Mouse (Mus musculus) heart, embryonic 15.5 days (tissue): ENCODE measurements around the gene Telo2. TPM values are rescaled to one million over a fixed set of nuclear protein-coding genes. Genes with fewer than 3 reads are reported as not detected.

Source experiments
- ATAC-seq: fragments of 200-750 bp; cut with Nextera tagmentation; replicated peaks from 2 replicates; pipeline ENCODE4 v1.8.0; 2017; ENCODE audit warnings: low read depth, moderate TSS enrichment; ENCODE audit not compliant: insufficient number of reproducible peaks, insufficient read depth, low FRiP score
- H3K27ac ChIP-seq: fragments of 300-500 bp; sonication (generic); 2 replicates; pipeline ENCODE4 v1.5.1; 2015; ENCODE audit warnings: mild to moderate bottlenecking, inconsistent platforms
- H3K27me3 ChIP-seq: fragments of 300-500 bp; sonication (generic); 2 replicates; pipeline ENCODE4 v1.6.1; 2015; ENCODE audit warnings: inconsistent platforms
- H3K36me3 ChIP-seq: fragments of 300-500 bp; sonication (generic); 2 replicates; pipeline ENCODE4 v1.6.1; 2015; ENCODE audit warnings: mild to moderate bottlenecking, inconsistent platforms
- H3K4me1 ChIP-seq: fragments of 300-500 bp; sonication (generic); replicated peaks from 2 replicates; pipeline ENCODE4 v1.6.1; 2015; ENCODE audit warnings: inconsistent platforms
- H3K4me2 ChIP-seq: fragments of 300-500 bp; sonication (generic); 2 replicates; pipeline ENCODE4 v1.6.1; 2015; ENCODE audit warnings: inconsistent platforms, mild to moderate bottlenecking, moderate library complexity
- H3K4me3 ChIP-seq: fragments of 300-500 bp; sonication (generic); 2 replicates; pipeline ENCODE4 v1.5.1; 2015; ENCODE audit warnings: mild to moderate bottlenecking, inconsistent platforms
- H3K9ac ChIP-seq: fragments of 300-500 bp; sonication (generic); 2 replicates; pipeline ENCODE4 v1.6.1; 2015; ENCODE audit warnings: mild to moderate bottlenecking, inconsistent platforms
- H3K9me3 ChIP-seq: fragments of 300-500 bp; sonication (generic); replicated peaks from 2 replicates; pipeline ENCODE4 v1.6.1; 2016; ENCODE audit warnings: inconsistent platforms
- WGBS: fragments of 180-500 bp; shearing (Covaris S2); methylation state at CpG from one replicate; pipeline ENCODE4 v1.1.7; 2015; ENCODE audit warnings: mixed read lengths; 5-methylcytosine and 5-hydroxymethylcytosine counted together
- polyA plus RNA-seq: library from polyadenylated mRNA; unstranded; fragments of >200 nt; fragmentation: Nextera tagmentation; extraction: Ambion mirVana; gene quantifications from 2 replicates; pipeline ENCODE4 v1.2.1, GENCODE M21; 2015

Telo2 gene
- polyA plus RNA-seq, result 22.9 and 33.6 TPM in 2 replicates

DNA sequence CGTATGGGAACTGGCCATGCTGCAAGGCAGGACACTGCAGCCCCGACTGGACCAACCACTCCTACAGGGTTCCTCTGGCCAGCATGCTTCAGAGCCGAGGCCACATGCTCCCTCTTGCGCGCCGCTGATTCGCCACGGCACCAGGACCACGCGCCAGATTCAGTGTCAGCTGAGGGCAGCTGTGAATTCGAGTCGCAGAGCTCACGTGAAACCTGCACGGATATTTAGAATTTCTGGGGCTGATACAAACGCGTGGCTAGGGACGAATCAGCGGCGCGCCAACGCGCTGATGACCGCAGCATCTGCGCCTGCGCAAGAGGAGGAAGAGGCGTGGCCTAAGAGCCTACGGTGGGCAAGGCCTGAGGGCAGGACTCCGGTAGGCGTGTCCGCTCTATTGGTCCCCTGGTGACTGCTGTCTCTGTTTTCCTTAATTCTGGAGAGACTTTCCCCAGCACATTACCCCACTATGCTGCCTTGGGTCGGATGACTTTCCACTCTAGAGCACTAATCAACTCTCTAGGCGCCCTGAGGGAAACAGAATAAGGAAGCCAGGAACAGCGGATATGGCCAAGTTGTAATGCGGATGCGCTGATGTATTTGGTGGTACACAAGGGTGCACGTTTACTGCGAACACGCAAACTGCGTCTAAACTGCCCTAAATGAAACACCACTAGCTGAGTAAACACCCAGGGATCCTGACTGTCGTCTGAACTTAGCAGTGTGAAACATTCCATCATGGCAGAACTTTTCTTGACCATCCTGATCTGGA is at the start of gene Telo2:
Telo2 (minus strand) TSS at position 304 of the 769 bp plus-strand sequence.
- Histone ChIP-seq H3K9me3 (no peaks in the 10 kb centered on the region), H3K4me3 (peak within 1 kb of the TSS; percentile 66), H3K27ac (peak within 1 kb of the TSS; percentile 88), H3K4me2 (peak within 1 kb of the TSS; percentile 97), H3K9ac (peak within 1 kb of the TSS; percentile 76), H3K27me3 (no peaks in the 10 kb centered on the region), H3K36me3 (0 out of 2 replicates have a peak, but pooled peaks cover 4% of the 10 kb centered on the region), H3K4me1 (peaks cover 30% of the 10 kb centered on the region)
- 5% methylated on average over 40 of the region's 40 CpGs for WGBS
- ATAC-seq, result peak; percentile 90

DNA sequence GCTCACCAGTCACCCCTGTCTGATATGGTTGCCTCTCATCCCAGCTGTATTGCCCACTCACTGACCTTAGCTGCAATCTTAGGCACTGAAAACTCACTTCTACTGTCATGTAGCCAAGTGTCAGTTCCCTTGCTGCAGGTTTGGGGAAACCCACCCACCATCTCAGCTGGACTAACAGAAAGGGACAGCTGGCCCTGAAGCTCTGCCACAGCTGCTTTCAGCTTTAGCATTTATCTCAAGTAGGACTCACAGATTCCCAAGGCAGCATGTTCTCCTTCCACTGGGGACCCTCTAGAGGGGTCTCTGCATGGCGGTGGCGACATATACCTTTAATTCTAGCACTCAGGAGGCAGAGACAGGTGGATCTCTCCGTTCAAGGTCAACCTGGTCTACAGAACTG is 49.0 kb upstream of the Telo2 start:
- Histone ChIP-seq H3K4me1 (no peaks in the 10 kb centered on the region), H3K27me3 (no peaks in the 10 kb centered on the region), H3K27ac (no peak overlapping the region), H3K4me2 (no peak overlapping the region), H3K4me3 (no peak overlapping the region), H3K36me3 (peaks cover 8% of the 10 kb centered on the region; the same call in 1 of the 2 replicates), H3K9me3 (no peaks in the 10 kb centered on the region), H3K9ac (no peak overlapping the region)
- WGBS, result 88% methylated on average over 3 of the region's 3 CpGs
- ATAC-seq, result no peak

DNA sequence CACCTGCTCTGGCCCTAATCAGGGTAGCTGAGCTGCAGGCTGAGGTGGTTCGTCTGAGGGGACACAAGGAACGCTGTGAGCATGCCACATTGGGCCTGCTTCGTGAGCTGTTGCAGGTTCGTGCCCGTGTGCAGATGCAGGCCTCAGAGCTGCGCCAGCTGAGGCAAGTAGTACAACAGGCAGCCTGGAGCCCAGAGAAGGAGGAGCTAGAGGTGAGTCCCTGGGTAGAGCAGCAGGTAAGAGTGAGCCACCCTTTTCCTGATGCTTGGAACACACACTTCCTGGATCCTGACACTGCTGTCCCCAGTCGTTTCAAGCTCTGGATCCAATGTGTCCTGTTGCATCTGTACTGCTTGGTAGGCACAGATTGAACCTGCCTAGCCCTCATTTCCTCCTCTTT is 47.6 kb upstream of the Telo2 start:
- 69% methylated on average over 7 of the region's 7 CpGs for WGBS
- Histone ChIP-seq H3K36me3 (peaks cover 15% of the 10 kb centered on the region), H3K27me3 (no peaks in the 10 kb centered on the region), H3K4me3 (no peak overlapping the region), H3K4me1 (no peaks in the 10 kb centered on the region), H3K9ac (no peak overlapping the region), H3K27ac (no peak overlapping the region), H3K4me2 (no peak overlapping the region), H3K9me3 (no peaks in the 10 kb centered on the region)
- no peak for ATAC-seq

DNA sequence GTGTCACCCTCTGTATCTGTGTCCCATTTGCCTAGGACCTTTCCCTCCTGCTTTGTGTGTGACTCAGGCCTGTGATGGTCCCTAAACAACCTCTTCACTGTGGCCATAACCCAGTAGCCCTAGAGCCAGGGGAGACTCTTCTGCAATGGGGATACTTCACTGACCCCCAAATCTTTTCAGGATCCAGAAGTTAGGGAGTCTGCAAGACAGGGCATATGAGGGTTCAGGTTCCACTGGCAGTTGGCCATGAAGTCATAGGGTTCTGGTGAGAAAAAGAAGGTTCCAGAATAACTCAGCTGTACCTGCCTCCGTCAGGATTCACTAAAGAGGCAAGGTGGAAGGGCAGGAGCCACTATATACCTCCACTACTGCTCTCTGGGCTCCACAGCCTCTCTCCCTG is 46.4 kb upstream of the Telo2 start, which contains the start of gene Ccdc154:
Ccdc154 (plus strand) TSS at position 301 of the 400 bp plus-strand sequence.
- peaks cover 17% of the 10 kb centered on the region for H3K36me3 ChIP-seq
- H3K4me1 ChIP-seq, result no peaks in the 10 kb centered on the region
- ATAC-seq, result no peak
- no peaks in the 10 kb centered on the region for H3K9me3 ChIP-seq
- no peak within 1 kb of the TSS for H3K4me2 ChIP-seq
- H3K9ac ChIP-seq, result no peak within 1 kb of the TSS
- no peaks in the 10 kb centered on the region for H3K27me3 ChIP-seq
- no peak within 1 kb of the TSS for H3K4me3 ChIP-seq
- 90% methylated on average over 1 of the region's 1 CpGs for WGBS
- H3K27ac ChIP-seq, result no peak within 1 kb of the TSS

DNA sequence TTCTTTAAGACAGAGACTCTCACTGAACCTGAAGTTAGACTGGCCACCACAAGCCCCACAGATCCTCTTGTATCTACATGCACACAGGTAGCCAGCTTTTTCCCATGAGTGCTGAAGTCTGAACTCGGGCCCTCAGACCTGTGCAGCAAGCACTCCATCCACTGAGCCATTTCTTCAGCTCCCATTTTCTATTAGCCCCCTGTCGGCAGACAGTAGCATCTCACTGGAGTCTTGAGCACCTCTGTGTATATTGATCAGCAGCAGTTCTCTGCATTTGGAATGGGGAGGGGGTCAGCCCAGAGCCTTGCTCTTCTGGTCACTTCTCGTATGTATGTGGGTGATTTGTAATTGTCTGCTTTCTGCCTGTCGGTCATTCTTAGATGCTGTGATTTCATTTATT is 24.2 kb upstream of the Telo2 start:
- WGBS, result 69% methylated on average over 4 of the region's 4 CpGs
- Histone ChIP-seq H3K27me3 (no peaks in the 10 kb centered on the region), H3K4me3 (no peak overlapping the region), H3K36me3 (no peaks in the 10 kb centered on the region), H3K9ac (no peak overlapping the region), H3K9me3 (no peaks in the 10 kb centered on the region), H3K27ac (no peak overlapping the region), H3K4me1 (no peaks in the 10 kb centered on the region), H3K4me2 (no peak overlapping the region)
- no peak for ATAC-seq

DNA sequence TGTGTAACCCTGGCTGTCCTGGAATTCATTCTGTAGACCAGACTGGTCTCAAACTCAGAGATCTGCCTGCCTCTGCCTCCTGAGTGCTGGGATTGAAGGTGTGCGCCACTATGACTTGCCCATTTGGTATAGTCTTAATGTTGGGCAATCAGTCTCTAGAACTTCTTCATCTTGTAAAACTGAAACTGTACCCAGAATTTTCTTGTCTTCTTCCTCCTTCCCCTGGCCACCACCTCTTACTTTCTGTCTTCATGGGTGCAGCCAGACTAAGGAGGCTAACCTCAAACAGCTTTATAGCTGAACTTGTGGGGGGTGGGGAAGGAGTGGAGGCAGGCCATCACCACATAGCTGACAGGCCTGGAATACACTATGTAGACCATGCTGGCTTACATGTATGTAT is 23.0 kb upstream of the Telo2 start:
- H3K9me3 ChIP-seq, result no peaks in the 10 kb centered on the region
- H3K36me3 ChIP-seq, result no peaks in the 10 kb centered on the region
- no peak for ATAC-seq
- no peak overlapping the region for H3K27ac ChIP-seq
- no peak overlapping the region for H3K4me2 ChIP-seq
- no peaks in the 10 kb centered on the region for H3K27me3 ChIP-seq
- WGBS, result 93% methylated on average over 1 of the region's 1 CpGs
- H3K9ac ChIP-seq, result no peak overlapping the region
- no peak overlapping the region for H3K4me3 ChIP-seq
- peaks cover 9% of the 10 kb centered on the region for H3K4me1 ChIP-seq

DNA sequence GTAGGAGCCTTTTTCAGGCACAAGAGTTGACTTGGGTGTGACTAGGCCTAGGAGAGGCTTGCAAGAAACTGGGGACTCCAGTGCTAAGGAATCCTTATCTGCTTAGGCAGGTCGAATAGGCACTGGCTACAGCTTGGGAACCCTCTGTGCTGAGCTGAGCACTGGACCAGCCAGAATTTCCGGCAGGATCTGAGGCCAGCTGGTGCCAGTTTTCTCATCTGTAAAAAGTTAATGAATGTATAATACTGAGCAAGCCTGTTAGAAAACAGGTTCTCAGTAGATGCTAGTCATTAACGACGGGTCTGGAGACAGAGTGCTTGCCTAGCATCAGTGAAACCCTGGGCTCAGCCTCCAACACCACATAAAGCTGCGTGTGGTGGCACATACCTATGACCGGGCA is 19.9 kb upstream of the Telo2 start:
- no peak for ATAC-seq
- Histone ChIP-seq H3K27ac (no peak overlapping the region), H3K9ac (no peak overlapping the region), H3K4me3 (no peak overlapping the region), H3K4me2 (no peak overlapping the region), H3K4me1 (peaks cover 11% of the 10 kb centered on the region), H3K36me3 (no peaks in the 10 kb centered on the region), H3K9me3 (no peaks in the 10 kb centered on the region), H3K27me3 (no peaks in the 10 kb centered on the region)
- 88% methylated on average over 6 of the region's 6 CpGs for WGBS

DNA sequence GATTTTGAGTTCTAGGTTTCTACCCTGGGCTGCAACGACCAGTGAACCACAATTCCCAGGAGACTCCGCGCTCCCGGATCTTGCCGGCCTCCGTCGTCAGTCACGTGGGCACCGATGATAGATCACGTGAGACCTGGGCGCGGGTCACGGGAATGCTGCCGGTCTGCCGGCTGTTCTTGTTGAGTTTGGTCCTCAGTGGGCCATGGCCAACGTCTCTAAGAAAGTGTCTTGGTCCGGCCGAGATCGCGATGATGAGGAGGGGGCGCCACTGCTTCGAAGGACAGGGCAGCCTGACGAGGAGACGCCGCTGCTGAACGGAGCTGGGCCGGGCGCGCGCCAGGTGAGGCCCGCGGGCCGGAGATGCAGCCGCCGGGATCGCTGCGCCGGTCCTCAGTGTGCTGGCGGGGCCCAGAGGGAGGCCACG is 17.5 kb upstream of the Telo2 start, which contains the start of gene Clcn7:
Clcn7 (plus strand) TSS at position 117 of the 424 bp plus-strand sequence.
- Histone ChIP-seq H3K4me2 (peak within 1 kb of the TSS; percentile 67), H3K9me3 (no peaks in the 10 kb centered on the region), H3K4me3 (peak within 1 kb of the TSS; percentile 69), H3K4me1 (peaks cover 11% of the 10 kb centered on the region), H3K27me3 (no peaks in the 10 kb centered on the region), H3K9ac (peak within 1 kb of the TSS; percentile 71), H3K27ac (0 out of 2 replicates have a peak within 1 kb of the TSS, but pooled peaks have one; percentile 1), H3K36me3 (no peaks in the 10 kb centered on the region)
- ATAC-seq, result peak; percentile 90
- under 1% methylated on average over 40 of the region's 40 CpGs for WGBS

DNA sequence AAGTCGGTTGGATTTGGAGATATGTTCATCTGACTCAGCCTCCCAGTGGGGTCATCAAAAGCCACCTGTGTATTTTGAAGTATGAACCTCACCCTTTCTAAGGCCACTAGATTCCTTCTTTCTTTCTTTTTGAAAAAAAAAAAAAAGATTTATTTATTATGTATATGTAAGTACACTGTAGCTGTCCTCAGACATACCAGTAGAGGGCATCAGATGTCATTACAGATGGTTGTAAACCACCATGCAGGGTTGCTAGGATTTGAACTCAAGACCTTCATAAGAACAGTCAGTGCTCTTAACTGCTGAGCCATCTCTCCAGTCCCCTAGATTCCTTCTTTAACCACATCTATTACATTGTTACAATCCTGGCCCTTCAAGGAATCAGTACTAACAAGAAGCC is 14.3 kb upstream of the Telo2 start:
- Histone ChIP-seq H3K27me3 (no peaks in the 10 kb centered on the region), H3K4me2 (no peak overlapping the region), H3K9me3 (no peaks in the 10 kb centered on the region), H3K36me3 (no peaks in the 10 kb centered on the region), H3K27ac (no peak overlapping the region), H3K4me3 (no peak overlapping the region), H3K4me1 (peaks cover 17% of the 10 kb centered on the region), H3K9ac (no peak overlapping the region)
- 86% methylated on average over 1 of the region's 1 CpGs for WGBS
- no peak for ATAC-seq

DNA sequence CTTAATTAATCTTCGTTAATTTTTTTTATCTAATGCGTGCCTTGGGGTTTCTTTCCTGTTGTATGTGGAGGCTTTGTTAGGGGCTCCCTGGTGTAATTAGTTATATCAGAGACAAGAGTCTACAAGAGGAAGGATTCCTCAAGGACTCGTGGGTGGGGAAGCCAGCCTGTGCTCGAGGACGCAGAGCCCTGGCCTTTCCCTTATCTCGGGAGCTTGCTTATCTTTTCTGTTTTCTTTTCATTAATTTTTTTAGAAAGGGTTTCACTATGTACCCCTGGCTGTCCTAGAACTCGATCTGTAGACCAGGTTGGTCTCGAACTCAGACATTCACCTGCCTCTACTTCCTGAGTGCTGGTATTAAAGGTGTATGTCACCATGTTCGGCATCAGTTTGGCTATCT is 11.9 kb upstream of the Telo2 start:
- H3K27ac ChIP-seq, result no peak overlapping the region
- H3K36me3 ChIP-seq, result no peaks in the 10 kb centered on the region
- 40% methylated on average over 9 of the region's 9 CpGs for WGBS
- H3K4me1 ChIP-seq, result peaks cover 6% of the 10 kb centered on the region
- no peak overlapping the region for H3K4me3 ChIP-seq
- no peak overlapping the region for H3K4me2 ChIP-seq
- ATAC-seq, result no peak
- 0 out of 2 replicates have a peak, but pooled peaks cover 6% of the 10 kb centered on the region for H3K27me3 ChIP-seq
- no peak overlapping the region for H3K9ac ChIP-seq
- H3K9me3 ChIP-seq, result no peaks in the 10 kb centered on the region

DNA sequence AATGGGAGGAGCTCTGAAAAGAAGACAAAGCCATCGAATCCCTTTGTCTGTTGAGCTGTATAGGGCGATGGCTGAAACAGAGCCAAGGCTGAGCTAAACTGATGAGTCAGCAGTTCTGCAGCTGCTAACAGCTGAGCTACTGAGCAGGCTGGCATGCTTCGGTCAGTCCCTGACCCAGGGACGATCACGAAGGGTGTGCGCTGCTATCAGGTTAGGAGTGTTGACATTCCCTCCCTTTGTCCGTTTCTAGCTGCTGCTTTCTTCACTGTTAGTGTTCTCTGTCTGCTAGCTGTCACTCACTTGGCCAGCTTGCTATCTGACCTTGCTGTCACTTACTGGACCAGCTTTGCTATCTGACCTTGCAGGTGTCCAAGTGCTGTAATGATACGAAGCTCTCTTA is 11.3 kb upstream of the Telo2 start:
- Histone ChIP-seq H3K27me3 (0 out of 2 replicates have a peak, but pooled peaks cover 6% of the 10 kb centered on the region), H3K27ac (no peak overlapping the region), H3K9me3 (no peaks in the 10 kb centered on the region), H3K4me2 (no peak overlapping the region), H3K9ac (no peak overlapping the region), H3K4me1 (peaks cover 6% of the 10 kb centered on the region), H3K4me3 (no peak overlapping the region), H3K36me3 (no peaks in the 10 kb centered on the region)
- WGBS, result 17% methylated on average over 8 of the region's 8 CpGs
- ATAC-seq, result peak; percentile 55; the same call in 1 of the 2 replicates
